Mouse (Mus musculus) testis, adult 2 months (tissue): ENCODE data around the gene Dnajc4.

Source experiments
- CTCF ChIP-seq: fragments of 200-500 bp; IDR thresholded peaks from 2 replicates; pipeline ENCODE4 v1.5.1; 2012; ENCODE audit warnings: low read depth, mild to moderate bottlenecking, inconsistent platforms, low read length, moderate library complexity; ENCODE audit not compliant: control insufficient read depth, insufficient read depth, insufficient replicate concordance
- POLR2A ChIP-seq: fragments of 200-500 bp; IDR thresholded peaks from 2 replicates; pipeline ENCODE4 v1.6.1; 2012; ENCODE audit warnings: low read depth, mild to moderate bottlenecking, inconsistent platforms, low read length, moderate library complexity; ENCODE audit not compliant: control insufficient read depth

- TF ChIP-seq CTCF = no peak
- no peak; the same call in 1 of the 2 replicates for TF ChIP-seq POLR2A
Observed at GRCm38 (mm10) chr19:7040637-7041130, 48.3 kb upstream of the Dnajc4 start.
